Mouse (Mus musculus) thymus, adult 2 months (tissue): ENCODE results near the gene Jund. TPM values are rescaled to one million over a fixed set of nuclear protein-coding genes. Genes with fewer than 3 reads are reported as not detected.

Source experiments
- DNase-seq: peaks from one replicate; pipeline ENCODE4 v3.0.0; 2021
- H3K27ac ChIP-seq: fragments of 200-500 bp; 2 replicates; pipeline ENCODE4 v1.5.1; 2012; ENCODE audit warnings: low read length, control low read depth; ENCODE audit not compliant: control insufficient read depth, insufficient read depth
- H3K27me3 ChIP-seq: fragments of 200-500 bp; 2 replicates; pipeline ENCODE4 v1.6.1; 2012; ENCODE audit warnings: mild to moderate bottlenecking, low read length, moderate library complexity, mixed read lengths; ENCODE audit not compliant: control insufficient read depth, insufficient read depth
- H3K36me3 ChIP-seq: fragments of 200-500 bp; 2 replicates; pipeline ENCODE4 v1.6.1; 2012; ENCODE audit warnings: mild to moderate bottlenecking, low read length, moderate library complexity; ENCODE audit not compliant: control insufficient read depth, insufficient read depth
- H3K4me1 ChIP-seq: fragments of 200-500 bp; replicated peaks from 2 replicates; pipeline ENCODE4 v1.6.1; 2012; ENCODE audit warnings: low read length; ENCODE audit not compliant: control insufficient read depth, insufficient read depth
- H3K4me3 ChIP-seq: fragments of 200-500 bp; 2 replicates; pipeline ENCODE4 v1.5.1; 2012; ENCODE audit warnings: mild to moderate bottlenecking, low read length, control low read depth, moderate library complexity; ENCODE audit not compliant: control insufficient read depth, insufficient read depth
- CTCF ChIP-seq: fragments of 200-500 bp; IDR thresholded peaks from 2 replicates; pipeline ENCODE4 v1.5.1; 2012; ENCODE audit warnings: mild to moderate bottlenecking, control low read depth, low read length, moderate library complexity, borderline replicate concordance; ENCODE audit not compliant: control insufficient read depth, poor library complexity, insufficient read depth; ENCODE audit errors: extremely low read depth
- POLR2A ChIP-seq: fragments of 200-500 bp; IDR thresholded peaks from 2 replicates; pipeline ENCODE4 v1.6.1; 2012; ENCODE audit warnings: mild to moderate bottlenecking, low read length, control low read depth, moderate library complexity; ENCODE audit not compliant: control insufficient read depth, poor library complexity, insufficient read depth; ENCODE audit errors: extremely low read depth
- WGBS: fragments of 180-500 bp; shearing (Covaris S2); methylation state at CpG from one replicate; pipeline ENCODE4 v1.1.7; 2018; 5-methylcytosine and 5-hydroxymethylcytosine counted together
- polyA plus RNA-seq: library from polyadenylated mRNA; depleted of rRNA; stranded (reverse); fragments of >200 nt; gene quantifications from 2 replicates; pipeline ENCODE4 v1.2.3, GENCODE M21; 2012; rRNA removed

The Jund gene
- 540 and 792 TPM in 2 replicates for polyA plus RNA-seq

DNA sequence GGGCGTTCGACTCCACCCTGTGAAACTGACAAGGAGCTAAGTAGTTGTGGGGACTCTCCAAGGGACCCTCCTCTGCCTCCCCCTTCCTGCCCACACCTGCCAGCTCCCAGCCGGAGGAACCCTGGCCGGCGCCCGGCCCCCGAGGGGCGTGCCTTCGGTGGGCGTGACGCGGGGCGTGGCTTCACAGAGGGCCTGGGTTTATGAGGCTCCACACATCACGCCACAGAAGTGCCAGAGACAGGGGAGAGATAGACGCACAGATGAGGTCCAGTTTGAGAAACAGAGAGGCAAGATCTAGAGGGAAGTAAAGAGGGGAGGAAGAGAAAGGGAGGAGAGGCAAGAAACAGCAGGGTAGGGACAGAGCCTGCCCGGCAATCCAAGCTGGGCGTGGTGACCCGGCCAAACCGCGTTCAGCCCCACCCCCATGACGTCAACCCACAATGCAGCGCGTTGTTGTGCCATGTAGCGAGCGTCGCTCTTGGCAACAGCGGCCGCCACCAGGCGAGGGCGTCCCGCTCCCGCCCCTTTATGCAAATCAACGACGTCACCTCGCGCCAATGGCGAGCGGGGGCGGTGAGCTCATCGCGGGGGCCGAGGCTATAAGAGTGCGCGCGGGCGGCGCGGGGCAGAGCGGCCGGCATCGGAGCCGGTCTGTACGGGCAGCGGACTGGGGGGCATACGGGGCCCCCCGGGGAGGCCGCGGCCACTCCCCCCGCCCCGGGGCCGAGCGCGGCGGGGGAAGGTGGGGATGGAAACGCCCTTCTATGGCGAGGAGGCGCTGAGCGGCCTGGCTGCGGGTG, at the start of gene Jund:
Jund (plus strand) TSS at position 640 of the 800 bp plus-strand sequence.
- H3K36me3 ChIP-seq, result no peaks in the 10 kb centered on the region
- under 1% methylated on average over 66 of the region's 69 CpGs for WGBS
- H3K4me3 ChIP-seq, result peak within 1 kb of the TSS; percentile 82
- DNase-seq, result peak; percentile 100
- peak within 1 kb of the TSS; percentile 90 for H3K27ac ChIP-seq
- peaks cover 50% of the 10 kb centered on the region for H3K4me1 ChIP-seq
- no peaks in the 10 kb centered on the region for H3K27me3 ChIP-seq
- TF ChIP-seq CTCF (0 out of 2 replicates have a peak, but pooled peaks have one; percentile 23), POLR2A (peak; percentile 100)

DNA sequence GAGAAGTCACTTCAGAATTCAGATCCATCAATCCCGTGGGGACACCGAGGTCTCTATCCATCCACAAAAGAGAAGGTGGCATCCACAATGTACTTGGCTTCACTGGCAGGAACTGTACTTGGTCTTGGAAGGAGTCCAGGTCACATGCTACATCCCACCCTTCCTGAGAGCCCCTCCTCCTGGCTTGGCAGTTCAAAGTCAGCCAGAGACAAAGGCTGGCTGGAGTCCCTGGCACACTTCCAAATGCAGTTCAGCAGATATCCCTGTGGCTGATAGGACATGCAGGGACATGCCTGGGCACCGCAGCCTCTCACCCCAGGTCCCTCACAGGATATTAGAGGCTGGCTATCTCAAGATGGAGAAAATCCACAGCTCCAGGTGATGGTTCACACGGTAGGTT, 49.4 kb upstream of the Jund start:
- no peak overlapping the region for H3K4me3 ChIP-seq
- H3K27me3 ChIP-seq, result no peaks in the 10 kb centered on the region
- DNase-seq, result no peak
- peaks cover 22% of the 10 kb centered on the region for H3K4me1 ChIP-seq
- H3K27ac ChIP-seq, result no peak overlapping the region
- H3K36me3 ChIP-seq, result peaks cover 14% of the 10 kb centered on the region; the same call in 1 of the 2 replicates
- WGBS, result 52% methylated on average over 4 of the region's 4 CpGs
- TF ChIP-seq POLR2A (no peak), CTCF (no peak)

DNA sequence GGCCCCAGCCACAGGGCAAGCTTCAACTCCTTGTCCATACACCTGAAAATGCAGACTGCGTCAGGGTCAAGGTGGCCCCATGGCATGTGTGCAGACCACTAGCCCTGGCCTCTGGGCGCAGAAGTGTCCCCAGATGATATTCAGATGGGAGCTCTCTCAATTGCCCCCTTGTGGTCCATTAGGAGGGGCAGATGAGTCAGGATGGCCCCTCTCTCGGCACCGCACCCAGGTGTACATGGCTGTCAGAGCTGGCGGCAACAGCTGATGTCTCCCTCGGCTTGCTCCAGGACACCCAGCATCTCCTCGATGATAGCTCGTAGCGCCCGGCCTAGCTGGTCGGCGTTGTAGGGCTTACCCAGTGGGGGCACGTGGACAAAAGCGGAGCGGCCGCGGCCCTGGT, 48.4 kb upstream of the Jund start:
- DNase-seq, result no peak
- H3K27me3 ChIP-seq, result no peaks in the 10 kb centered on the region
- peaks cover 12% of the 10 kb centered on the region for H3K4me1 ChIP-seq
- WGBS, result 97% methylated on average over 17 of the region's 17 CpGs
- H3K4me3 ChIP-seq, result no peak overlapping the region
- TF ChIP-seq CTCF (no peak), POLR2A (no peak)
- no peak overlapping the region for H3K27ac ChIP-seq
- H3K36me3 ChIP-seq, result peaks cover 14% of the 10 kb centered on the region; the same call in 1 of the 2 replicates

- no peak overlapping the region for H3K27ac ChIP-seq
Measured at GRCm38 (mm10) chr8:70653226-70653625, 45.5 kb upstream of the Jund start.

GRCm38 (mm10) chr8:70654121-70654520, 44.6 kb upstream of the Jund start:
- H3K4me1 ChIP-seq, result peaks cover 3% of the 10 kb centered on the region
- no peak for TF ChIP-seq CTCF
- TF ChIP-seq POLR2A, result no peak
- H3K27me3 ChIP-seq, result no peaks in the 10 kb centered on the region
- H3K4me3 ChIP-seq, result no peak overlapping the region
- DNase-seq, result no peak
- WGBS, result 70% methylated on average over 1 of the region's 1 CpGs
- H3K27ac ChIP-seq, result no peak overlapping the region
- peaks cover 14% of the 10 kb centered on the region; the same call in 1 of the 2 replicates for H3K36me3 ChIP-seq

More at GRCm38 (mm10) chr8:70653226-70653625, 45.5 kb upstream of the Jund start:
- TF ChIP-seq CTCF (peak; percentile 66; the same call in 1 of the 2 replicates), POLR2A (no peak)
- peaks cover 14% of the 10 kb centered on the region; the same call in 1 of the 2 replicates for H3K36me3 ChIP-seq
- no peak overlapping the region for H3K4me3 ChIP-seq
- no peaks in the 10 kb centered on the region; the same call in 1 of the 2 replicates for H3K4me1 ChIP-seq
- DNase-seq, result peak; percentile 57
- 37% methylated on average over 2 of the region's 2 CpGs for WGBS
- no peaks in the 10 kb centered on the region for H3K27me3 ChIP-seq

DNA sequence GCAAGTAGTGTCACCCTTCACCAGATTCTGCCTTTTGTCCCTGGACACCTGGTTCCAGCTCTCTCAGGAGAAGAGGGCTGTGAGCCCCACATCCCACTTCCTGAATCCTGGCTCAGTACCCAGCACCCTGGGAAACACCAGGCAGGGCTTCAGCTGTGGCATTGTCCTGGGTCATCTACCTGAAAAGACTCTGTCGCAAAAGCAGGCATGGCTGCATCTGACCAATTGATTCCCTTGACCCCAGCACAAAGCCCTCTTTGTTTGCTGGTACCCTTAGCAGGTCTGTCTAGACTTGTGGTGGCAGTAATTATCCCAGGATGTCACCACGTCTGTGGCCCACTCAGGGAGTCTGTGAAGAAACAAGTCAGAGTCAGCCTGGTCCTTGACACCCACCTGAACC, 43.3 kb upstream of the Jund start:
- H3K4me1 ChIP-seq, result peaks cover 13% of the 10 kb centered on the region
- H3K27ac ChIP-seq, result no peak overlapping the region
- peaks cover 11% of the 10 kb centered on the region; the same call in 1 of the 2 replicates for H3K36me3 ChIP-seq
- DNase-seq, result no peak
- 90% methylated on average over 2 of the region's 2 CpGs for WGBS
- no peaks in the 10 kb centered on the region for H3K27me3 ChIP-seq
- TF ChIP-seq POLR2A (no peak), CTCF (no peak)
- no peak overlapping the region for H3K4me3 ChIP-seq
